Mouse (Mus musculus): Measurements from ENCODE around the gene Cfap57.

GRCm38 (mm10) chr4:118539904-118540303, 80.7 kb downstream of the Cfap57 start:
- TF ChIP-seq CTCF (IDR thresholded peaks at IDR 0.05; ENCODE audit: control insufficient read depth, insufficient read depth, insufficient read length) (no peak), USF1 (IDR thresholded peaks at IDR 0.05; ENCODE audit: low read depth) (no peak), CEBPB (IDR thresholded peaks at IDR 0.05; ENCODE audit: low read depth) (no peak), MAX (IDR thresholded peaks at IDR 0.05) (no peak), MYOD1 (IDR thresholded peaks at IDR 0.05; ENCODE audit: control insufficient read depth, insufficient read length, low read depth) (no peak), MYOG (IDR thresholded peaks at IDR 0.05; ENCODE audit: control insufficient read depth, extremely low read depth, insufficient read length) (no peak), FOSL1 (IDR thresholded peaks at IDR 0.05; ENCODE audit: insufficient read depth, low read length, poor library complexity, severe bottlenecking) (no peak)
